Mouse (Mus musculus): Measurements from ENCODE around the gene Actl11.

Actl11 gene

GRCm38 (mm10) chr9:107962916-107963315 is 34.6 kb downstream of the Actl11 start:
- no peak for DNase-seq

GRCm38 (mm10) chr9:107963700-107964099 is 35.4 kb downstream of the Actl11 start:
- DNase-seq = peak; percentile 89 to 94

GRCm38 (mm10) chr9:107964681-107965080 is 36.4 kb downstream of the Actl11 start:
- no peak for DNase-seq

- DNase-seq = no peak
These were observed 38.4 kb downstream of the Actl11 start for GRCm38 (mm10) chr9:107966676-107967075.

GRCm38 (mm10) chr9:107967437-107967836 is 39.2 kb downstream of the Actl11 start:
- no peak for DNase-seq

GRCm38 (mm10) chr9:107968531-107968930 is 40.3 kb downstream of the Actl11 start:
- no peak for DNase-seq

- no peak for DNase-seq
These were observed 42.0 kb downstream of the Actl11 start for GRCm38 (mm10) chr9:107970311-107970710.

- no peak for DNase-seq
These were observed 43.6 kb downstream of the Actl11 start for GRCm38 (mm10) chr9:107971690-107972541.

- no peak for DNase-seq
These were observed 46.4 kb downstream of the Actl11 start for GRCm38 (mm10) chr9:107974491-107975171.

GRCm38 (mm10) chr9:107975399-107976386 is 47.4 kb downstream of the Actl11 start, which contains the start of gene Uba7:
Gene Uba7, plus strand, starts transcription at chr9:107975505.
- DNase-seq = no peak

- no peak for DNase-seq
These were observed 50.5 kb downstream of the Actl11 start for GRCm38 (mm10) chr9:107978815-107979214.
